Mouse (Mus musculus) ES-Bruce4 (cell line): ENCODE data around the gene Xpo6.

Experiments used
- CTCF ChIP-seq: IDR thresholded peaks from one replicate; pipeline ENCODE4 v1.8.1; 2011; ENCODE audit warnings: low read depth, low read length
- POLR2A ChIP-seq: IDR thresholded peaks from one replicate; pipeline ENCODE4 v1.8.1; 2011; ENCODE audit warnings: low read length; ENCODE audit not compliant: insufficient read depth

DNA sequence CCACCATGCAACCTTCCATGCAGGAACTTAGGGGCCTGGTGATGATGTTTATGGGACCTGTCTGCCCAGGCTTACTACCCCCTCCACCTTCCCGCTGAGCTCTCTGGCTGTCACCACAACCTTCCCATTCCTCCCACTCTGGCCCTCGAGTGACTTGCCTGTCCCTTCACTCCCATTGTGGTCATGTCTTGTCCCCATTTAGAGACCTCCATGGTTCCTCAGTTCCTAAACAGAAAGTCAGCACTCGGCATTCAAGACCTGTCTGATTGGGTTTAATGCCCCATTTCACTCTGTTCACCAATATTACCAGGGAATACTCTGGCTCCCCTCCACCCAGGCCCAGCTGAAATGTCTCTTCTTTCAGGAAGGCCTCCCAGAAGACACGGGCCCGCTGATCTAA lies 48.8 kb upstream of the Xpo6 start:
- TF ChIP-seq CTCF (no peak), POLR2A (no peak)
